Mouse (Mus musculus): ENCODE data around the gene Gpkow.
"Not testable (repeated sequence)": the region's sequence is repeated elsewhere in the genome, so short reads cannot be mapped to it uniquely, and the experiment has no call there.

The Gpkow gene

DNA sequence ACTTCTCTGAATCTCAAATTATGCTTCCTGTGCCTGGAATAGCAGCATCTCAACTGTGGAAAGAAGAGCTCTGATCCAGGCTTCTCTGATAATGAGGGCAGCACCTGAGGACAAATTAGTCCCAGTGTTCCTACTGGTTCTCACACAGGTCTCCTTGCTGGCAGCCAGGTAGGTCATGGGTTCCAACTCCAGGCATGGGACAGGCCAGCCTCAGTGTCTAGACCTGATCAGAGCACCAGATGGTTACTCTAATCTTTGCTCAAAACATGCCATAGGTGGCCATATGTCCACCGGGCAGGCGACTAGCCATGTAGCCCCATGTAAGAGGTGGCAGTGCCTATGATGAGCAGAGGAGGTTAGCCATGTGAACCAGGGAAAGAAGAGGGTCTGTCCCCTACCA, 8.6 kb upstream of the Gpkow start:
- no peak for DNase-seq (ENCODE audit: low spot score)

DNA sequence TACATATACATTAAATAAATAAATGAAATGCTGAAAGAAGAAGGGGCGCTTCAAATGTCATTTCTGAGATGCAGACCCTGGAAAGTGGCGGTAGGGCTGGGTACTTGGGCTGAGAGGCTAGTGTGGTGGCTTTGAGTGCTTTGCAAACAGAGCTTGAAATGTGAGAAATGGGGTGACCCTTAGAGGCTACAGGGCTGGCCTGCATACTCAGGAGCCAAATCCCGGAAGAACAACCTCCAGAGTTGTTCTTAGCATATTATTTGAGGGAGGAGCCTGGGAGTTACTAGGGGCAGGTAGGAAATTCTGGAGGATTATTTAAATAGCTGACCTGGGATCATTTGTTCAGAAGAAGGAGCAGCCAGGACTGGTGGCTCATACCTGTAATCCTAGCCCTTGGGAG, 6.4 kb upstream of the Gpkow start:
- no peak for DNase-seq (ENCODE audit: low spot score)

DNA sequence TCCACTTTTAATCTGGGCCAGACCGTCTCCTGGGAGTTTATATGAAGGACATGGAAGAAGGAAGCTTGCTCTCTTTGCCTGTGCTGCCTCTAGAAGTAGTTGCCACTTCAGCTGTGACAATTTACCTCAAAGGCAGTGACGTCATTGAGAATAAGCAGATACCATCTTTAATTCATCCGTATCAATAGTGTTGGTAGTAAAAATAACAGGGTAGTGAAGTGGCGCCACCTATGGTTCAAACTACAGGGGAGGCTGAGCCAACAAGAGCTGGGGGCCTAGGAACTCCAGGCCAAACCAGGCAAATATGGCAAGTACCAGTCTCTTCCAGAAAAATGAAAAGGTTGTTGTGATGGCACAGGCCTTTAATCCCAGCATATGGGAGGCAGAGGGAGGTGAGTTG, 4.1 kb upstream of the Gpkow start:
- DNase-seq (ENCODE audit: low spot score) = no peak

DNA sequence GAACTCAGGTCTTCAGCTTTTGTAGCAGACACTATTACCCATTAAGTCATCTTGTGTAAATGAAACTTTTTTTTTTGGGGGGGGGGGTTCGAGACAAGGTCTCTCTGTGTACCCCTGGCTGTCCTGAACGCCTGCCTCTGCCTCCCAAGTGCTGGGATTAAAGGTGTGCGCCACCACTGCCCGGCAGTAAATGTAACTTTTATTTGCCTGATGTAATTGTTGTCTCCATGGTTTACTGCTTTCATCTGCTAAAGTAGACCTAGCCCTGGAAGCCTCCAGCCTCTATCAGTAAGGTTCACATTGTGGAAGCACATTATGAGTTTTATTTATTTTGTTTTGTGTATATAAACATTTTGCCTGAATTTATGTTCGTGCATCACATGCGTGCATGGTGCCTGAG, 411 bp upstream of the Gpkow start:
- no peak for DNase-seq (ENCODE audit: low spot score)

DNA sequence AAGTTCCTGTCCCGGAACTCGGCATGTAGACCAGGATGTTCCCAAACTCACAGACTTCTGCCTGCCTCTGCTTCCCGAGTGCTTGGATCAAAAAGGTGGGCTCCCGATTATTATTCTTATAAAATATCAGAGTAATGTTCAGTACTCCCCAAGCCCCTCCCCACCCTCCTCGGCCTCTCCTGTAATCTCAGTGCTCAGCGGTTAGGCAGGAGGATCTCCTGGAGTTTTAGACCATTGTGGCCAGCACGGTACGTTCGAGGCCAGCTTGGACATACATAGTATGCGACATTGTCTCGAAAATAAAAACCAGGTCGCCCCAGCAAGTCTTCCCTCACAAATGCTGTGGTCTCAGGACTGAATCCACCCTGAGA, 16.8 kb downstream of the Gpkow start:
- DNase-seq (ENCODE audit: low spot score) = not testable (repeated sequence)

DNA sequence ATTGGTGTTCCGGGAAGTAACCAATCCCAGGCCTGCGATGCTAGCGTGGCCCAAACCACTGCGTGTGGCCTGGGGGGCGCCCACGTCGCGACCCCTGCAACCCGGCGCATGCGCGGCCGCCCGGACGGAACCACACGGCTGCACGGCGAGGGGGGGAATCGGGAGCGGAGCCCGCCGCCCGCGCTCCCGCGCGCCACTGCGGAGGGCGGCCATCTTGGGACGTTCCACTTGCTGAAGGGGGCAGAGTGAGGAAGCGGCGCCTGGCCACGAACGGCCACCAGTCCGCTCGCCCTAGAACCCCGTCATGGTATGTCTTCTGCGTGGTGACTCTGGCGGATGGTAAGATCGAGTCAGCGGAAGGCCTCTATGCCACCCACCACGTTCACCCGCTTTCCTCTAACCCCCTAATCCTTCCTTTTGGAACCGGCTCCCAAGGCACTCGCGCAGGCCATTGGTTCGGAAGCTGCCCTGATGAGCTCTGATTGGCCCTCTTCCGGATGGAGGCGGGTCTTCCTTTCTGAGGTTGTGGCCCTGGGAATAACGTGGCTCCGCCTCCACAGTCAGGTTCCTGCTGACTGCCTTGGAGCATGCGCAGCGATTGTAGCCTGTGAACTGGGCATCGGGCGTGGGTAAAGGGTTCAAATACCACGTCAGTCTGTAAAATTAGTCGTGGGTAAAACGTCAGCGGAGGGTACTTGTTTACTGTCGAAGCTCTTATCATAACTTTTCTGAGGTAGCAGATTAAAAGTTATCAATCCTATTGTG, 17.4 kb downstream of the Gpkow start, which contains the start of gene Wdr45:
Wdr45 (plus strand) TSS at position 199 of the 765 bp plus-strand sequence.
- DNase-seq (ENCODE audit: low spot score) = peak; percentile 73

DNA sequence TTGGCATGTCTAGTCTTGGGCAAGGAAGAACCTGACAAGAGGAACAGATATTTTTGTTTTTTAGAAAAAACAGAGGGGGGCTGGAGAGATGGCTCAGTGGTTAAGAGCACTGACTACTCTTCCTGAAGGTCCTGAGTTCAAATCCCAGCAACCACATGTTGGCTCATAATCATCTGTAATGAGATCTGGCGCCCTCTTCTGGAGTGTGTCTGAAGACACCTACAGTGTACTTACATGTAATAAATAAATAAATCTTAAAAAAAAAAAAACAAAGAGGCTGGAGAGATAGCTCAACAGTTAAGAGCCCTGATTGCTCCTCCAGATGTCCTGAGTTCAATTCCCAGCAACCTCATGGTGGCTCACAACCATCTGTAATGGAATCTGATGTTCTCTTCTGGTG, 19.1 kb downstream of the Gpkow start:
- not testable (repeated sequence) for DNase-seq (ENCODE audit: low spot score)

DNA sequence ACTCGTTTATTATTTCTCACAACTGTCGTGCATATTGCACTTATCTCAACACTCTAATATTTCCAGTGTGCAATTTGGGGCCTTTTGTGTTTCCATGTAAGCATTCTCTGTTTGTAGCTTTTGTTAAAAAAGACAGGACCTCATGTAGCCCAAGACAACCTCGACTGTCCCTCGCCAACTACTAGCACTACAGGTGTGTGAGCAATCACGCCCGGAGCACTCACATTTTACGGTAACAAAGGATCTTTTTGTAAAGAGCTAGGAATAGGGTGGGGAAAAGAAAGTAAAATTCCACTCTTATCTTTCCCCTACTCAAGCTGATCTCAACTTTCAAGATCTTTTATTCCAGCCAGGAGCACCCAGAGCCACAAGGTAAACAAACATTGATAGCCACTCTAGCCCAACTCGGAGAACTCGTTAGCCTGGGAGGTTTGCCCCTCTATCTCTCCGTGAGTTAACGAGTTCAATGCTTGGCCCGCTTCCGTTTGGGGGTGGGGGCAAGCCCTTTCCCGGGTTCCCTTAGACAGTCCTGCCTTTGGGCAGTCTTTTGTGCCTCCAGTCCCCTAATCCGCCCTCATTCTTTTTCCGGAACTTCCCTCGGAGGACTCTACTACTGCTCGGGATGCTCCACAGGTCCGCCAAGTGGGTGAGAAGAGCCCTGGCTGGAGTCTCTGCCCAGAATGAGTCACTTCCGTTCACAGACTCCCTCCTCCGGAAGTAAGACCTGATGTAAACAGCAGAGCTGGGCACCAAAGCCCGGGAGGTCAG, 24.8 kb downstream of the Gpkow start, which contains the start of gene Gm45208:
Gm45208 (plus strand) TSS at position 732 of the 768 bp plus-strand sequence.
- peak; percentile 46 for DNase-seq (ENCODE audit: low spot score)

DNA sequence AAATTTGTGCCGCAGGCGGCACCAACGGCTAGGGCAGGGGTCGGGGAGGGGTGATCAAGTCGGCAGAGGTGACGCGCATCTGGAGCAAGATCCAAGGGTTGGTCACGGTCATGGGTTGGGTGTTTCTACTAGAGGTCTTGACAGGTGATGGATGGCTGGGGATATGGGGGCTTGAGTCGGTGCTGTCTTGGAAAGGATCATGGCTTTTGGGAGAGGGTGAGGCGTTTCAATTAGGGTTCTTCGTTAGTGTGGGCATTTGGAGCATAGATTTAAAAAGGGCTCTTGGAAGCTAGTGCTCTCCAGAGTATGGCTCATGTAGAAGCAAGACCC, 25.3 kb downstream of the Gpkow start:
- no peak for DNase-seq (ENCODE audit: low spot score)

DNA sequence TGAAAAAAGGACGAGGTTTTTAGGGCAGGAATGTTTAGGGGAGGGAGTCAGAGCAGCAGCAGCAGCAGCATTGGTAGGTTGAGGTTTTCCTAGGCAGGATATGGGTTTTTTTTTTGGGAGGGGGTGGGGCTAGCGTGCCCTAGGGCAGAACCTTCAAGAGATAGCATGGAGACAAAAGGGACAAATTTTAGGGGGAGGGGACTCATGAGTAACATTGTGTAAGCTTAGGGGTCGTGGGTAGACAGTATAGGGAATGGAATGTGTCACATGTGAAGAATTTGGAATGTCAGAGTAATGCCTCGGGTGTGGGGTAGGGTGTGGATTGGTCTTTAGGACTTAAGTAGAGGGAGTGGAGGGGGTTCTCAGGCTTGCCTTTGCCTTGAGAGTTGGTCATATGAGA, 25.8 kb downstream of the Gpkow start:
- no peak for DNase-seq (ENCODE audit: low spot score)

DNA sequence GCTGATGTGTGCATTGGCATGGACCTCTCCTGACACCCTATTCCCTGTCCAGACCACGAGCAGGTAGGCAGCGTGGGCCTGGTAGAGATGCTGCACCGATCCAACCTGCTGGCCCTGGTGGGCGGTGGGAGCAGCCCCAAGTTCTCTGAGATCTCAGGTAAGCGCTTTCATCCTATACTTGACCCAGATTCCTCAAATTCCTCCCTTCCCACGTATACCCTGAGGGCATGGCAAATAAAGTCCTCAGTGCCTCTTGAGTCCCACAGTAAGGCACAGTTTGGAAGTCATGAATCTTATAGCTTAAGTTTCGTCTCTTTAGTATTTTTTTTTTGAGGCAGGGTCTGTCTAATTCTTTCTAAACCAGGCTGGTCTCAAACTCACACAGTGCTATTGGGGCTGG, 27.2 kb downstream of the Gpkow start:
- DNase-seq (ENCODE audit: low spot score) = no peak

DNA sequence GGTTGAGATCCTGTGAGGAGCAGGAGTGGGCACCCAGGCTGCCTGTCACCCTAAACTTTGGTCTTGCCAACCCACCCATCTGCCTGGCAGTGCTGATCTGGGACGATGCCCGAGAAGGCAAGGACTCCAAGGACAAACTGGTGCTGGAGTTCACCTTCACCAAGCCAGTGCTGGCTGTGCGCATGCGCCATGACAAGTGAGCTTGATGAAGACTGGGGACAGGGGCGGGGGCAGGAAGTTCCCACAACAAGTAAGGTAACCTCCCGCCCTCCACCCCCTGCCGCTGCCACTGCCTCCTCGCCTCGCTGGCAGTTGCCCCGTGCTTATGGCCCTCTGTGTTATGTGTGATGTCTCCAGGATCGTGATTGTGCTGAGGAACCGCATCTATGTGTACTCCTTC, 28.9 kb downstream of the Gpkow start:
- no peak for DNase-seq (ENCODE audit: low spot score)

DNA sequence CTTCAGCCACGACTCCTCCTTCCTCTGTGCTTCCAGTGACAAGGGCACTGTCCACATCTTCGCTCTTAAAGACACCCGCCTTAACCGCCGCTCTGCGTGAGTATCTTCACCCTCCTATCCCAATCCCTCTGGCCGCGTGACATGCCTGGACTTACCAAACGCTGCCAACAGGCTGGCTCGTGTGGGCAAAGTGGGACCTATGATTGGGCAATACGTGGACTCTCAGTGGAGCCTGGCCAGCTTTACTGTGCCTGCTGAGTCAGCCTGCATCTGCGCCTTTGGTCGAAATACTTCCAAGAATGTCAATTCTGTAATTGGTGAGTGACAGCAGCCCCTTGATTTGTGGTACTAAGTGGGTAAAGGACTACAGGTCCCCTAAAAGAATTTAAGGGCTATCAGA, 30.2 kb downstream of the Gpkow start:
- DNase-seq (ENCODE audit: low spot score) = no peak

DNA sequence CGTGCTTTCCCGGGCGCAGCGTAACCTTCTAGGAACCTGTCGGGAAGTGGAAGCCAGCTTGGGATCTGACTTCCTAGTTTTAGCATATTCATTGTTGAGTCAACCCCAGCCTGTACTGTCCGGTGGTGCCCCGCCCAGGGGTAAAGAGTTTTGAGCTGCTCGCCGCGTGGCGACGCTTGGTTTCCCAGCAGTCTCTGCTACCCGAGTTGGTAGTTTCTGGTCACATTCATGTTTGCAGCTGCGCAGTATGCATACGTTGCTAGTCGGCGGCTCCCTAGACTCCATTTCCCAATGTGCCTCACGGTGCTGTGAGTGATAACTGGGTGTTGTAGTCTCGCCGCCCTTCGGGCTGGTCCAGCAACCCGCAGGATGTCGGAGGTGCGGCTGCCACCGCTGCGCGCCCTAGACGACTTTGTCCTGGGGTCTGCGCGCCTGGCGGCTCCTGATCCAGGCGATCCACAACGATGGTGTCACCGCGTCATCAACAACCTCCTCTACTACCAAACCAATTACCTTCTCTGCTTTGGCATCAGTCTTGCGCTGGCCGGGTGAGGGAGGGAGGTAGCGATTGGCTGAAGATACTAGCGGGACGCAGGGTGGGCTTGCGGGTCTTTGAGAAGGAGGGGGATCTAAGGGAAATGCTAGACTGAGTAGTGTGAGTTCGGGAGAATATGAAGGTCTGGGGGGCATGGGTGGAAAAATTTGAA, 31.4 kb downstream of the Gpkow start, which contains the start of gene Praf2:
Praf2 (plus strand) TSS at position 225 of the 707 bp plus-strand sequence.
- DNase-seq (ENCODE audit: low spot score) = peak; percentile 53

DNA sequence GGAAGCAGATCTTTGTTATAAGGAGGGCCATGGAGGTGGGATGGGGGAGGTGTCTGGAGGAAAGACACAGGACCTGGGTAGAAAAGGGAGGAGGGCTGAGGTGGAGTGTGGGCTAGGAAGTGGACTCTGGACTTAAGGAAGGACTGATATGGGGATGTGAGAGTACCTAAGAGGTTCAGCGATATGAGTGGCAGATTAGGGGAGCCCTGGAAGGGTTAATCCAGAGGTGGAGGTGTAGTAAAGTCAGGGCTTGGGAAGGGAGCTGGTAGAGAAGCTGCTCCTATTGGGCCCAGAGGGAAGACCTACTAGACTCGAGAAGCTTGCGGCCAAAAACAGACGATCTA, 32.0 kb downstream of the Gpkow start:
- no peak for DNase-seq (ENCODE audit: low spot score)

DNA sequence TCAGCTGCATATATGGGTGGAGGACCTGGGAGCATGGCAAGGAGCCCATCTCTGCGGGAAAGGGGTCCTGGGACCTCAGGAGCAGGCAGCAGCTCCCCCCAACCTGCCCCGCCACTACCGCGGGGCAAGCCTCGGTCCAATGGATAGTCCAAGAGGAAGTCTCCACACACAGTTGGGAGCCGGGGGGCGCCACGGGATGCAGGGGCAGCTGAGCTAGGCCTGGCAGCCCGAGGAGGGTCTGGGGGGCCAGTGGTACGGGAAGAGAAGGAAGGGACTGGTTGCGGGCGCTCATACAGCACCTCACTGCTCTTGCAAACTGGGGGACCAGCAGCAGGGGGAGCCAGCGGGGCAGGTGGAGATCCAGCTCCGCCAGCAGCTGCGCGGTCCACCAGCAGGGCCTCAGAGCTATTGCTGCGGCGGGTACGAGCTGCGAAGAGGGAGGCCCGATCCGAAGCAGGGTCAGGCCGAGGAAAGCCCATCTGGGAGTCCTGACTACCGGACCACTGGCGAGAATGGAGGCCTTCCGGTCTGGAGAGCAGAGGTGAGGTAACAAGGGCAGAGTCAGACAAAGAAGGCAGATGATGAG, 36.7 kb downstream of the Gpkow start:
- peak; percentile 45 for DNase-seq (ENCODE audit: low spot score)

DNA sequence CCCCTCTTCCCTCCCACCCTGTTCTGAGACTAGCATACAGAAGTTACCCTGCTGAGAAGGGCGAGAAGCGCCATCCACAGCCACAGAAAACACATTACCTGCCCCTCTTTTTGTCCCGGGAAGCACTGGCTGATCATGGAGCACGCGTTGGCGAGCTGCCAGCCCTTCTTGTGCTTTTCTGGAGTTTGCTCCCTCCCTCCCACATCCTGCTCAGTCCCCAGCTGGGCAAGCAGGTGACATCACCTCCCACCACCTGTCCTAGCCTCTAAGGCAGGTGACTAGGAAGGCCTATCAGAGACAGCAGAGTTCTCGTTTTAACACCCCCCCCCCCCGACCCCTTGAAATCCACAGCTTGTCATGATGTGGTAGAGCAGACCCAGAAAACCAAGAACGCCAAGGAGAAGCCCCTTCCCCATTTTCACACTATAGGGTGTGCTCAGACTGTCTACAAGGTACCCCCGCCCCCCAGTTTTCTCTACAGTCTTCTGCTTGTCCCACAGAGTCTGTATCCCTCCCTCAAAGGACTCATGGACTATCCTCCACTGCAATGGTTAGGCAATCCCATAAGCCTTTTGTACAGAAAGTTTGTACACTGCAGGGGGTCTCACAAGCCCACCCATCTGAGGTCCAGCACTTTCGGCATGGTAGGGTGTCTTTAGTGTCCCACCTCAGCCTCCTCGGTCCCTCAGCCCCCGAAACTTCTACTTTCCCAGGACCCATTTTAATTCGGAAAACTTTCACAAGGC, 42.6 kb downstream of the Gpkow start:
- DNase-seq (ENCODE audit: low spot score) = no peak

DNA sequence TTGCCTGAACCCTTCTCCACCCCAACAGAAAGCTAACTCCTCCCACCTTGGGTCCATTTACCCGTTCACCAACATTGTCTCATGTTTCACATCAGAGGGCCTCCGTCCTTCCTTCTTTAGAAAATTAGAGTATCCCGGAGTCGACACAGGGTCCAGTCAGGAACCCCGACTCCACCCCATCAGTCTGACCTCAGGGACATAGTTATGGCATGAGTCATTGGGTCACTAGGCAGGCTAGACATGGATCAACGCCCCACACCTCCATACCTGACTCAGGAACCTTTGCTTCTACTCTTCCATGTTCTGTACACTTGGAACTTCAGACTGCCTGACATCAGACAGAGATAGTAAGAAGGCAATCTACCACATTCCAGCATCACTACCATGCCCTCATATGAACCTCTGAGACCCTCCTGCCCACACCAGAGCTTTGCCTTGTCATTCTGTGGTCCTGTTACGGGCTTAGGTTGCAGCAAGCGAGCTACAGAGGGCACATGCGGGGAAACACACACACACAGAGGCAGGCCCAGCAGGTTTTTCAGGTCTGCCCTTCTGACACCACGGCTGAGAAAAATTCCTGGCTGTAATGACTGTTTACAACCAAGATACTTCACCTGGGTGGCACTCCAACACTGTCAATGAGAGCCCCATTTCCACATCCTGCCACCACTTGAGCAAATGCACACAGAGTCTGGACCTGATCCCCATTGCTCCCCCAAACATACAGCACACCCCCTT, 43.3 kb downstream of the Gpkow start:
- no peak for DNase-seq (ENCODE audit: low spot score)

DNA sequence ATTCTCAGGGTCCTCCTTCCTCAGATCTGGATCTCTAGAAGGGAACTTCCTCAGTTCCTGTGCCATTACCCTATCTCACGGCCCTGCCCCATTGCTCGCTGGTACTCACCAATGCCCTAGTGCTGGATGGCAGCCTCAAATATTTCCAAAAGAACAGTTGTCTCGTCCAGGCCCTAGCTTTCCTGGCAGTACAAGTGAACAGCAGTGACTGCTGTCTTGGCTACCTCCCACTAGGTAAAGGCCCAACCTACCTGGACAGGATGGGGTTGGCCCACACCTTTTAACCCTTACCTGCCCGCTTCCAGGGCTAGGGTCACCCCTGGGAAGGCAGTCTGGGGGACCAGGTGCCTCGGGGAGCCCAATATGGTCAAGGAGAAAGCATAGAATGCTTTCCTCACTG, 44.2 kb downstream of the Gpkow start:
- DNase-seq (ENCODE audit: low spot score) = no peak

DNA sequence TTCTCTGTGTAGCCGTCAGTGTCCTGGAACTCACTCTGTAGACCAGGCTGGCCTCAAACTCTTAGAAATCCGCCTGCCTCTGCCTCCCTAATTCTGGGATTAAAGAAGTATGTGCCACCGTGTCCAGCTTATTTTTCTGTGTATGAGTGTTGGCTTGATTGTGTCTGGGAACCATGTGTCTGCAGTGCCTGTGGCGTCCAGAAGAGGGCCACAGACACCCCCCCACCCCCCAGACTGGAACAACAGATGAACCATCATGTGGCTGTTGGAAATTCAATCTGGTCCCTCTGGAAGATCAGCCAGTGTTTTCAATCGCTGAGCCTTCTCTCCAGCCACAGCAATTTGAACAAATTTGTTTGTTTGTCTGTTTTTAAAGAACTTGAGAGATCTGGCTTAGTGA, 46.5 kb downstream of the Gpkow start:
- no peak for DNase-seq (ENCODE audit: low spot score)

DNA sequence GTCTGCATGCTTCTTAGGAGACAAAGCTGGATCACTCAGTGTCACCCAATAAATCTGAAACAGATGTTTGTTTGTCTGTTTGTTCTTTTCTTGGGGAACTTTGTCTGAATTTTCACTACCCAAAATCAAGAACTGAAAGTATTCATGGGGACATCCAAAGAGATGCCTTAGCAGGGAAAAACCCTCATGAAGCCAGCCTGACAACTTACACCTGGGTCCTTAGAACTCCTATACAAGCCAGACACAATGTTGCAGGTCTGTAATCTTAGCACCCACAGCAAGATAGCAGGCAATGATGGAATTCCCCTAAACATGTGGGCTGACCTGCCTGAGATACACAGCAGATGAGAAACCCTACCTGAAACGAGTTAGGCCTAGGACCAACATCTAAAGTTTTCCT, 48.0 kb downstream of the Gpkow start:
- no peak for DNase-seq (ENCODE audit: low spot score)
